Mouse (Mus musculus): ENCODE data around the gene Lgalsl. TPM values are rescaled to one million over a fixed set of nuclear protein-coding genes. Genes with fewer than 3 reads are reported as not detected.

The Lgalsl gene
- total and polyA plus RNA-seq, 3 experiments, result 8.1 to 22.7 (median 16.4) TPM

GRCm38 (mm10) chr11:20878644-20879043, 47.8 kb upstream of the Lgalsl start:
- H3K4me2 ChIP-seq (ENCODE audit: insufficient read depth, low read depth, poor library complexity, severe bottlenecking), result no peak overlapping the region
- H3K9ac ChIP-seq (ENCODE audit: insufficient read depth, low read depth), result no peak overlapping the region
- no peak overlapping the region for H3K4me3 ChIP-seq (replicated peaks in 1 of 3; ENCODE audit: low read depth in 2 of 3, low read length in 2 of 3, poor library complexity in 1 of 3)
- in situ Hi-C loops (cut with MboI; ENCODE audit: low pct_ligation_motif_present, low pct_unique_long_range_greater_than_20kb, low sequenced_read_pairs), result no loop called here
- no peaks in the 10 kb centered on the region for H3K79me2 ChIP-seq (replicated peaks; ENCODE audit: control insufficient read depth, extremely low read depth, insufficient read depth, poor library complexity, severe bottlenecking)
- H3K36me3 ChIP-seq (replicated peaks in 1 of 2; ENCODE audit: control insufficient read depth in 1 of 2, insufficient read depth in 1 of 2, low read length in 1 of 2), result no peaks in the 10 kb centered on the region
- H3K27me3 ChIP-seq (replicated peaks), result peaks cover 1% of the 10 kb centered on the region
- dilution Hi-C loops (cut with MboI; ENCODE audit: extremely low pct_ligation_motif_present, extremely low pct_unique_long_range_greater_than_20kb, low sequenced_read_pairs), result no loop called here
- H3K27ac ChIP-seq (ENCODE audit: insufficient read depth, low read depth), result no peak overlapping the region
- H3K9me3 ChIP-seq (replicated peaks; ENCODE audit: low read length), result no peaks in the 10 kb centered on the region
- DNase-seq (ENCODE audit: extremely low read depth), result peak; percentile 67
- H3K4me1 ChIP-seq (ENCODE audit: control insufficient read depth in 1 of 2, insufficient read depth in 2 of 2), result peaks cover 5 to 19% of the 10 kb centered on the region in 2 experiments; a peak in 3 of 4 replicates
- TF ChIP-seq PAX5 (IDR thresholded peaks at IDR 0.05; ENCODE audit: low read length) (0 out of 2 replicates have a peak, but pooled peaks have one; percentile 28), EP300 (IDR thresholded peaks at IDR 0.05; ENCODE audit: low read length) (peak; percentile 29; the same call in 1 of the 2 replicates), ETS1 (conservative IDR thresholded peaks at IDR 0.05; ENCODE audit: low read depth, low read length) (peak; percentile 28; the same call in 1 of the 2 replicates), E2F4 (IDR thresholded peaks at IDR 0.05; ENCODE audit: insufficient replicate concordance, low read depth, low read length) (no peak), RCOR1 (conservative IDR thresholded peaks at IDR 0.05; ENCODE audit: low read depth, low read length) (no peak)

- no peak for DNase-seq (ENCODE audit: extremely low read depth)
- peaks cover 1% of the 10 kb centered on the region for H3K27me3 ChIP-seq (replicated peaks)
- no peak overlapping the region for H3K27ac ChIP-seq (ENCODE audit: insufficient read depth, low read depth)
- dilution Hi-C loops (cut with MboI; ENCODE audit: extremely low pct_ligation_motif_present, extremely low pct_unique_long_range_greater_than_20kb, low sequenced_read_pairs) (no loop called here), in situ Hi-C loops (cut with MboI; ENCODE audit: low pct_ligation_motif_present, low pct_unique_long_range_greater_than_20kb, low sequenced_read_pairs) (no loop called here)
- no peak overlapping the region for H3K9ac ChIP-seq (ENCODE audit: insufficient read depth, low read depth)
- no peaks in the 10 kb centered on the region for H3K9me3 ChIP-seq (replicated peaks; ENCODE audit: low read length)
- no peaks in the 10 kb centered on the region for H3K79me2 ChIP-seq (replicated peaks; ENCODE audit: control insufficient read depth, extremely low read depth, insufficient read depth, poor library complexity, severe bottlenecking)
- H3K4me3 ChIP-seq (replicated peaks in 1 of 3; ENCODE audit: low read depth in 2 of 3, low read length in 2 of 3, poor library complexity in 1 of 3), result no peak overlapping the region
- peaks cover 5 to 19% of the 10 kb centered on the region in 2 experiments; a peak in 3 of 4 replicates for H3K4me1 ChIP-seq (ENCODE audit: control insufficient read depth in 1 of 2, insufficient read depth in 2 of 2)
- no peak overlapping the region for H3K4me2 ChIP-seq (ENCODE audit: insufficient read depth, low read depth, poor library complexity, severe bottlenecking)
- no peaks in the 10 kb centered on the region for H3K36me3 ChIP-seq (replicated peaks in 1 of 2; ENCODE audit: control insufficient read depth in 1 of 2, insufficient read depth in 1 of 2, low read length in 1 of 2)
- TF ChIP-seq MAFK (IDR thresholded peaks at IDR 0.05; ENCODE audit: insufficient replicate concordance, low read length) (no peak), POLR2AphosphoS2 (IDR thresholded peaks at IDR 0.05; ENCODE audit: low read depth, low read length) (no peak), MXI1 (IDR thresholded peaks at IDR 0.05; ENCODE audit: low read depth, low read length) (no peak), USF1 (IDR thresholded peaks at IDR 0.05; ENCODE audit: low read depth, low read length) (no peak), JUN (IDR thresholded peaks at IDR 0.05; ENCODE audit: insufficient read depth, low read depth, low read length) (no peak), RCOR1 (conservative IDR thresholded peaks at IDR 0.05; ENCODE audit: low read depth, low read length) (no peak), SMC3 (IDR thresholded peaks at IDR 0.05; ENCODE audit: low read depth, low read length) (no peak), TBP (conservative IDR thresholded peaks at IDR 0.05; ENCODE audit: low read depth, low read length) (no peak), CTCF (conservative IDR thresholded peaks at IDR 0.05 in 1 of 2, IDR thresholded peaks at IDR 0.05 in 1 of 2; ENCODE audit: low read depth in 2 of 2, low read length in 2 of 2) (no peak), EP300 (IDR thresholded peaks at IDR 0.05; ENCODE audit: low read length) (no peak), MAX (IDR thresholded peaks at IDR 0.05; ENCODE audit: low read length) (no peak), JUND (conservative IDR thresholded peaks at IDR 0.05; ENCODE audit: low read depth, low read length) (no peak), USF2 (conservative IDR thresholded peaks at IDR 0.05; ENCODE audit: low read depth, low read length) (no peak), MAZ (IDR thresholded peaks at IDR 0.05; ENCODE audit: low read depth, low read length) (no peak), GABPA (IDR thresholded peaks at IDR 0.05; ENCODE audit: insufficient replicate concordance, low read depth, low read length) (no peak), ZC3H11A (IDR thresholded peaks at IDR 0.05; ENCODE audit: low read depth, low read length) (no peak), BHLHE40 (IDR thresholded peaks at IDR 0.05; ENCODE audit: low read depth, low read length) (no peak), UBTF (IDR thresholded peaks at IDR 0.05; ENCODE audit: low read depth, low read length) (no peak), NRF1 (IDR thresholded peaks at IDR 0.05; ENCODE audit: low read depth, low read length) (no peak)
These were observed 46.8 kb upstream of the Lgalsl start for GRCm38 (mm10) chr11:20877578-20878096.

Data from CH12.LX (cell line).